Mouse (Mus musculus): ENCODE measurements around the gene Map2k6.
A peak's percentile ranks its signal among the peaks of the same experiment; 100 is the strongest.
"Not testable (repeated sequence)": the region's sequence is repeated elsewhere in the genome, so short reads cannot be mapped to it uniquely, and the experiment has no call there.

Gene Map2k6

GRCm38 (mm10) chr11:110398553-110399239 lies at the start of gene Map2k6:
Gene Map2k6, plus strand, starts transcription at chr11:110399122.
- DNase-seq = peak; percentile 72

- no peak for DNase-seq
These were observed 44.7 kb upstream of the Map2k6 start for GRCm38 (mm10) chr11:110354261-110354660.

DNA sequence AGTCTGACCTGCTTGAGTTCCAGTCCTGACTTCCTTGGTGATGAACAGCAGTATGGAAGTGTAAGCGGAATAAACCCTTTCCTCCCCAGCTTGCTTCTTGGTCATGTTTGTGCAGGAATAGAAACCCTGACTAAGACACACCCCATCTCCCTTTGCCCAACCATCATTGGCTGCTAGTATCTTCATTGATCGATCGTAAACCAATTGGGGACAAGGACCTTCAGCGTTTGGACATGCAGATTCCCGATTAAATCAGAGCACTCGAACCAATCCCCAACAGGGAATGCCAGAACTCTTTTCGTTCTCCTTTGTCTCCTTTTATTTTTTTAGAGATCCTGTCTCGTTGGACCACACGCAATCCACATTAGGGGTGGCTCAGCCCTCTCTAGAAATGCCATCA lies 43.8 kb upstream of the Map2k6 start:
- DNase-seq = not testable (repeated sequence)

- peak; percentile 40 for DNase-seq
These were observed 41.0 kb upstream of the Map2k6 start for GRCm38 (mm10) chr11:110357756-110358551.

DNA sequence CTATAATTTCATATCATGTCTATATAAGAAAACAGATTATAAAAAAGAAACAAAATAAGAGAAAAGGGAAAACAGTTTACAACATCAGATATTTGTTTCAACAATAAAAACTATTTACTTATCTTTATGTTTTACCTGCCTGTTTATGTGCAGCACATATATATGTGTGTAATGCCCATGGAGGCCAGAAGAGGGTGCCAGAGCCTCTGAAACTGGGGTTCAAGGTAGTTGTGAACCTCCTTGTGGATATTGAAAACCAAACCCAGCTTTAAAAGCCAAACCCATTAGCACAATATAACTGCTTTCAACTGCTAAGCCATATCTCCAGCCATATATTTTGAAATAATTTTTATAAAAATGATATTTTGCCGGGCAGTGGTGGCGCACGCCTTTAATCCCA lies 33.9 kb upstream of the Map2k6 start:
- peak; percentile 52 for DNase-seq

GRCm38 (mm10) chr11:110366902-110367301 lies 32.0 kb upstream of the Map2k6 start:
- DNase-seq = no peak

DNA sequence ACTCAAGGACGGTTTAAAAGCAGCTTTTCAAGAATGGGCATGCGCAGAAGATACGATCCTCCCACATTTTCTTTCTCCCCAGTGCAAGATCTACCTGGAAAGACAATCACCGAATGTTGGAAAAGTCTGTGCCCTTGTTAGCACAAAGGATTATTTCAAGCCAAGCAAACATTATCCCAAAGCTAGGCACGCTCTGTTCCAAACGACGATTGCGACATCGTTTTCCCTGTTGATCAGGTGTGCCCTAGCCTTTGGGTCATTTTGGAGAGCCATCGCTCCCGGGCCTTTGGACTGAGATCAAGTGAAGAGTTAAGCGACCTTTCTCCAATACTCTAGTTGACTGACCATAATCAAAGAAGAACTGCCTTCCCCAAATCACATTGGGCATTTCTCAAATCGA lies 31.3 kb upstream of the Map2k6 start:
- DNase-seq = no peak

DNA sequence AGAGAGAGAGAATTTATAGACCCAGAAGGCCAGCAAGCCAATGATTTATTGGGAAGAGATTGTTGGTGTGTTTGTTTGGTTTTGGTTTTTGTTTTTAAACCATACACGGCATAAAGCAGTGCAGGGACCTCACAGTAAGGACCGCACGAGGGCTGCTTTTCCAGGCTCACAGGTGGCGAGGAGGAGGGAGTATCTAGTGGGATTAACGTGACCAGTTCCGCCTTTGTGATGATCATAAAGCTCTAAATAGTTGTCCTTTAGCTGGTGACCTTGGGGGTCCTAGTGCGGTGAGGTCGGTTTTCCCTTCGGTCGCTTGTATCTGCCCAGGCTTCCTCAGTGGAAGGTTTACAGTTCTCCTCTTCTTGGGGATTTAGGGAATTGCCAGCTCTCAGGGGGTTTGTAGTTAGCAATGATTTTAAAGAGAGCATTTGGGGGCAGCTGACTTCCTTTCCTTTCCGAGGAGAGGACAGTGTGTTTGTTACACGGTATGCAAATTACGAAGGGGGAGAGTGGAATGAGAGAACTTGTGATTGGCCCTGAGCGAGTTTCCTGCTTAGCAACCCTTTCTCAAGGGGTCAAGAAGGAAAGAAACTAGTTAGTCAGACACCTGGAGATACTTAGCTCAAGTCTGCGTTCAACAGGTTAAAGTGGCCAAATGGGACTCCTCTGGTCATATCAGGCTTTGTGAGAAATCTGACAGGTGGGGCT lies 29.5 kb upstream of the Map2k6 start:
- DNase-seq = no peak

DNA sequence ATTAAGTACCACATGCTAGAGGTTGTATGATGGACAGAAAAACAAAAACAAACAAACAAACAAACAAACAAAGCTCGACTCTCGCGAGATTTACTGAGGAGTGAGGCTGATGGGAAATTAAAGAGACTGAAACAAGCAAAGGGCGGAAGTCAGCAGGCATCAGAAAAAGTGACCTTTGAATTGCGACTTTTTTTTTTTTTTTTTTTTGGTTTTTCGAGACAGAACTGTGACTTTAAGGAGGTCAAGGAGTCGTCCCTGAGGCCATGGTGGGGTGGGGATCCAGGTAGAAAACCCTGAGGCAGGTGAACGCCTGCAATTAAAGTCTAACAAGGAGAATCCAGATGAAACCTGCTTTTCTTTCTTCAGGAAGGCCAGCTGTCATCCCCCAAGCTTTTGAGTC lies 27.1 kb upstream of the Map2k6 start:
- no peak for DNase-seq

GRCm38 (mm10) chr11:110372266-110372954 lies 26.5 kb upstream of the Map2k6 start:
- DNase-seq = no peak

DNA sequence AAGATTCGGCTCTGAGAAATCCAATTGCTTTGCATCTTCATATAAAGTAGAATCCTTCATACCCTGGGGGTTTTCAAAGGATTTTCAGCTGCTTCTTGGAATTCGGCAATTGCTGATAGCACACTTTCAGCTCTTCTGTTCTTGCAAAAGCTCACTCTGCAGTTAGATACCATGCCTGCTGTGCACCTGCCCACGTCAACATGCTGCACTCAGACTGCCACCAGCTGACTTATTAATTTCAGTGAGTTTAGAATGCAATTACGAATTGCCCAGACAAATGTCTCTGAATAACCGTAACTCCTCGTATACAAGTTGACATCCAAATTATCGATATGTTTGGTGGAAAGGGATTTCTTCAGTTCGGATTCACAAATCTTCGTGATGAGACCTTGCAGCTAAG lies 24.9 kb upstream of the Map2k6 start:
- no peak for DNase-seq

GRCm38 (mm10) chr11:110379661-110380309 lies 19.1 kb upstream of the Map2k6 start:
- peak; percentile 17 for DNase-seq

GRCm38 (mm10) chr11:110380310-110380668 lies 18.6 kb upstream of the Map2k6 start:
- no peak for DNase-seq

DNA sequence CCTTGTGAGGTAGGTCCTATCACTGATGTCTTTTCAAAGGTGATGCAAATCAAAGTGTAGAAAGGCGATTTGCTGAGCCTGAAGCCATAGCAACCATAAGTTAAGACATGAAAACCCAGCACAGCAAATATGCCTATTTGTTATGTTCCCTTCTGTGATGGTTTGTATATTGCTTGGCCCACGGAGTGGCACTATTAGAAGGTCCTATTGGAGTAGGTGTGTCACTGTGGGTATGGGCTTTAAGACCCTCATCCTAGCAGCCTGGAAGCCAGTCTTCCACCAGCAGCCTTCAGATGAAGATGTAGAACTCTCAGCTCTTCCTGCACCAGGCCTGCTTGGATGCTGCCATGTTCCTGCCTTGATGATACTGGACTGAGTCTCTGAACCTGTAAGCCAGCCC lies 13.4 kb upstream of the Map2k6 start:
- DNase-seq = no peak

- no peak for DNase-seq
These were observed 6.2 kb upstream of the Map2k6 start for GRCm38 (mm10) chr11:110392763-110393162.

GRCm38 (mm10) chr11:110394788-110395452 lies 4.0 kb upstream of the Map2k6 start:
- no peak for DNase-seq

- DNase-seq = peak; percentile 16
These were observed 2.8 kb upstream of the Map2k6 start for GRCm38 (mm10) chr11:110396085-110396484.

GRCm38 (mm10) chr11:110399240-110400150 lies 573 bp downstream of the Map2k6 start:
- DNase-seq = no peak

DNA sequence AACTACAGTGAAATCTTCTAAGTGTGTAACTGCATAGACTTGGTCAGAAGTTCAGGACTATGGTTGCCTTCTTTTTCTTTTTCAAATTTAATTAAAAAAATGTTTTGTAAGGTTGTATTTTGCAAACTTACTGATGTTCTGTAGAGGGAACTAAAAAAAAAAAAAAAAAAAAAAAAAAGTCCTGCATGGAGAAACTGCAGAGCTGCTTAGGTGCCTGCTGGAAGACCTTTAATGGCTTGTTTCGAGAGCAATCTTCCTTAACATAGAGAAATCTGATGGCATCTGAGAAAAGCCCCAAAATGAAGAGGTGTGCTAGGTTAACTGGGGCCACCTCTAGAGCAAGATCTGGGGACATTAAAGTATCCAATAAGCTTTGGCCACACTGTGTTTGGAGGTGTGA lies 1.4 kb downstream of the Map2k6 start:
- no peak for DNase-seq

- DNase-seq = no peak
These were observed 3.7 kb downstream of the Map2k6 start for GRCm38 (mm10) chr11:110402671-110403070.

DNA sequence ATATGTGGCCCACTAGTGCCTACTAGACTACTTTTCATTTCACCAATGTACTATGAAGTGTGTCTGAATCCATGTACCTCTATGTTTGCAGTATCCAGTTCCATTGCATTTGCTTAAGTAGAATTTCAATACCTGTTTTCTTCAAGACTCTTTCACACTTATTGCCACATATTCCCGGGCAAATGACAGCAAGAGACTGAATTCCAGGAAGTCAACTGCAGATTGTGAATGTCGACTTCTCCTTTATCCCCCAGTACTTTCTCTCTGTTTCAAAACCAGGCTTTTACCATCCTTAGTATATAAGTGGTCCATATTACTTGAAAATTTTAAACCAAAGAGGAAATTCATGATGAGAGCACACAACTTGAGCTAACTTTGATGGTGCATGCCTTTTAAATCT lies 4.7 kb downstream of the Map2k6 start:
- no peak for DNase-seq
